Mouse (Mus musculus) left cerebral cortex, postnatal 10 days (tissue): ENCODE data around the gene Shisa3. TPM values are rescaled to one million over a fixed set of nuclear protein-coding genes. Genes with fewer than 3 reads are reported as not detected.

Experiments
- DNase-seq, 2 experiments: peaks; one replicate each; pipeline ENCODE4 v3.0.0; 2021 to 2022; ENCODE audit warnings: low spot score in 2 of 2, mixed read lengths in 1 of 2; ENCODE audit errors: extremely low spot score in 1 of 2
- intact Hi-C: fragments of 180-260 bp; cut with DNase I; formaldehyde crosslinking; loops from one replicate; pipeline ENCODE4 v1.15.1; 2025
- total RNA-seq, 2 experiments: library from RNA; stranded (reverse); gene quantifications; 2 replicates each; pipeline ENCODE4 v1.2.3; 2021

Gene Shisa3
- total RNA-seq, 2 experiments from 2014 or later: 1.4 to 1.9 TPM

DNA sequence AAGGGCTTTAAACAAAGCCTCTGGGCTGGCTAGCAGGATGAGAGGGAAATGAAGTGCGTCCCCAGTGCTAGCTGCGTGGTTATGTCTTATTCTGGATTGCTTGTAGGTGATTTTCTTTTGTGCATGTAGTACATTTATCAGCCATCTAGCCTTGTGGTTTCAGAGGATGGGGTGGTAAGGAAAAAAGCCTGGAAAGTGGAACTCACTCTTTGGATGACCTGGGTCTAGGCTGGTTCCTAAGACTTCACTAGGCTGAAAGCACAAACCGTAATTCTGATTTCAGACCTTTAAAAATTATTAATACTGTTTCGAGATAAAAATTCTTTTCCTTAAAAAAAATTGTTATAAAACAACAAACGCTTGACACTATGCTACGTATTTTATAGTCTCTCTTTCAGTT is 22.2 kb downstream of the Shisa3 start:
- no peak for DNase-seq
- intact Hi-C loops: no loop called here

DNA sequence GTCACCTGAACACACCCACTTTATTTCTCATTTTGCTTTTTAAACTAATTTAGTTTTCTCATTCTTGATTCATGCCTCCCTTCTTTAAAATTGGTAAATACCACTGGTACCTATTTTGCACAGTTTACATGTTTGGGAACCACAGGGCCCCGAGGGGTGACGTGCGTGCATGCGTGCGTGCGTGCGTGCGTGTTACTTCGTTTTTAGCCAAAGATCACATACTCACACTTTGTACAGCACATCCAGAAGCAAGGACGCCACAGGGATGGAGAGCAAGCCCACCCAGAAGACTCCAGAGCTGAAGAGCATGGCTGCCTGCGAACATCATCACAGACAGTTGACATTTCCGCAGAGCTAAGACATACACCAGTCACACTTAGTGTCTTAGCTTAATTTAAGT is 23.6 kb downstream of the Shisa3 start:
- DNase-seq: no peak
- intact Hi-C loops: no loop called here

DNA sequence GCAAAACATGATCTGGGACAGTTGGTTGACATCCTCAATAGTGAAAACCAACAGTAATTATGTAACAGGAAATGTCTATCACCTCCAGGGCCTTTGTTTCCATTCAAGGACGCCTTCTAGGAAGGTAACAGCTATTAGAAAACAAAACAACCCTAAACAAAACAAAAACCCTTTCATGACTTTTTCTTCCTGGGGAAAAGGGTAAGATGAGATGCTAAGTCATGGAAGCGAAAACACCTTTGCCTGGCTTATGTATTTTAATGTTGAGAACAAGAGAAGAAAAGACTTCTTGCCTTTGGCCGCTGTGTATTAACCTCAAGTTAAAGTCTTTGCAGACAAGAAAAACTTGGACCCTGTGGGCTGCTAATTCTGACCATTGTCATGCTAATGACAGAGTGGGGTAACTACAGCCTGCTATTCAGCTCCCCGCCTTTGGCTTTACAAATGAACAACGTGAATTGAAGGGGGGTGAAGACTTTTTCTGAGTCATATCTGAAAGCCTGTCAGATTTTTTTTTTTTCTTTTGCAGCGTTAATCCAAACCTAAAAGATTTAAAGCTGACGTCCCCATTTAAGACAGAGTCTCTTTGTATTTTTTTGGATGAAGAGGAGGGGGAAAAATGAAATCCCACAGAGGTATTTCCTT is 25.6 kb downstream of the Shisa3 start:
- DNase-seq: no peak
- intact Hi-C loops: no loop called here

DNA sequence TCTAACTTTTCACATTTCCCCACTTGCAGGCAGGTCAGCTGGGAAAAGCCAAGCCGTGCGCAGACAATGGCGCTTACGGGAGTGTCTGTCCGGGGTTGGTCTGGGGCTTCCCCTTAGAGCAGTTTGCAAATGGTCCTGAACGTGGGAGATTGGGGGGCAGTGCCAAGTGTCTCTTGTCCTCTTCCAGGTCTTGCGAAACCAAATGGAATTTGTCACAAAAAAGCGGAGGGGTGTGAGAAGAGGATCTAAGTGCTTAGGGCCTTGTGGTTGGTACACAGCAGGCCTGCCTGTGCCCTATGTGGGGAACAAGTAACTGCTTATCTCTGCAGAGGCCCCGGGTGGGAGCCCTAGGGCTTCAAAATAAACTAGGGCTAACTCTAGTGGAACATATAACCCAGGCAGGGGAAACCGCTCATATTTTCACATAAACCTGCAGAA is 26.2 kb downstream of the Shisa3 start:
- DNase-seq: no peak
- intact Hi-C loops: no loop called here

DNA sequence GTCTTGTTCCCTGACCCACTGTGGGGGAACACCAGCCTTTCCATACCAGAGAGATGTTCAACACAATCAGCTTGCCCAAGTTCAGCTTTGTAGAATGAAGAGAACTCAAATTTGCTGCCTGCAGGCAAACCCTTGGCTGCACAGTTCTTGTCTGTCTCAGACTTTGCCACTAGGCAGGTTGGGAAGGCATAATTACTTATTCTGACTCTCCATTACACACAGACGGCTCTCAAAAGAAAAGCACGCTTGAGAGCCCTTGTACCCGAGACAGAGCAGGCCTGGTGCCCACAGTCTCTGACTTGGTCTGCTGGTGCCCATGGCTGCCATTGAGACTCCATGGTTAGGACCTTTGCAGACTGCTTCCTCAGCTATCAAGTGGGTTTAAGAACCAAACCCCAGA is 26.7 kb downstream of the Shisa3 start:
- intact Hi-C loops: no loop called here
- no peak for DNase-seq

DNA sequence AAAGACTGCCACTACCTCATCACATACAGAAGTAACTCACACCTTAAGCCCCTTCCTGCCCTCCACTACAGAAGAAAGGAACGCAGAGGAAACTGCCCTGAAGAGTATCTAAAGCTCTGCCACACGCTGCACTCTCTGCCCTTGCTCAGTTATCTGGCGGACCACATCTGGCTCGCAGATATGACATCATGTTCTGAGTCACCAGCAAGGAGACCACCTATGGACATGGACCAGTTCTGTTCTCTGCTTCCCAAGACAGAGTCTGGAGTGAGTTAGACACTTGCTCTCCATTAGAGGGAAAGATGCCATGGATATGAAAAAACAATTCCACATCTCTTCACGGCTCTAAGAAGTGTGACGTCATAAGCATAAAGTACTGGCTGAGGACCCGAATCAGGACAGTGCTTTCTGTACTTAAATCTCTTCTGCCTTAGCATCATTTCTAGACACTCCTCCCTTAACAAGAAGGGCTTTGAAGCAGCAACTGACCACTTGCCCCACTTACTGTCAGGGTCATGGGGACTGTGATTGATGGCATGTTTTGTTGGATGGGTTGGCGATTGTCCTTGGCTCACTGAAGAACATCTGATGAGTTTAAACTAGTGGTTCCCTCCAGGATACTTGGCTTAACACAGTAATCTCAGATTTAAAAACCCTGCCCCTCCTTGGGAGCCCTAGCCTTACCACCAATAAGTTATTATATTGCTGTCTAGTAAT is 33.1 kb downstream of the Shisa3 start:
- DNase-seq: no peak
- intact Hi-C loops: loop anchor here (10.0 kb wide), 1 partner anchor 84 kb away; no protein-coding TSS in a partner anchor

DNA sequence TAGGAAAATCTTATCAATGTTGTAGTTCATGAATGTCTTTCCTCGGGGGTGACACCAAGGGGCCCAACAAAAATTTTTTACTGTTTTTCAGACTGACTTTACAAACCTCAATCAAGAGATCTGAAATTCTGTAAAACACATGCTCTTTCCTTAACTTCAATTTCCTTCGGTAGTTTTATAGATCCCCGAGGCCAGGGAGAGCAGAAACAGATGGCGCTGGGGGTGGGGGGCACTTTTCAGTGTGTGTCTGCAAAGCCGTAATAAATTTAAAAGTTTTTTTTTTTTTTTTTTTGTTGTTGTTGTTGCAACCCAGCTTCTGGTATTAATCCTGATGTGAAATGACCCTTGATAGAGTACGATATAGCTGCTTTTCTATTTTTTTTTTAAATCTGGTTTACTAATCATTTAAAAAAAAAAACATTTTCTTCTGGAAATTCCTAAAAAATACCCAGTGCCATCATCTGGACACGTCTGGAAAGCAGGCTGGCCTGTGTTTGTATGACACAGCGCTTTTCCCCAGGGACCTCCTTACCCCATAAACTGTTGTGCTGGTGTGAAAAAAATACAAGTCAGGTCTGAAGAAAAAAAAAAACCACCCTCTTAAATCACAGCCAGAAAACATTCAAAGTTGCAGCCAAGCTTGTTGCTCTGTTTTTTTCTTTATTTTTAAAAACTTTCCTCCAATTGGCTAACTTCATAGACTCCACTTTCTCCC is 33.9 kb downstream of the Shisa3 start:
- no peak for DNase-seq
- intact Hi-C loops: loop anchor here (10.0 kb wide), 1 partner anchor 83 kb away; no protein-coding TSS in a partner anchor

DNA sequence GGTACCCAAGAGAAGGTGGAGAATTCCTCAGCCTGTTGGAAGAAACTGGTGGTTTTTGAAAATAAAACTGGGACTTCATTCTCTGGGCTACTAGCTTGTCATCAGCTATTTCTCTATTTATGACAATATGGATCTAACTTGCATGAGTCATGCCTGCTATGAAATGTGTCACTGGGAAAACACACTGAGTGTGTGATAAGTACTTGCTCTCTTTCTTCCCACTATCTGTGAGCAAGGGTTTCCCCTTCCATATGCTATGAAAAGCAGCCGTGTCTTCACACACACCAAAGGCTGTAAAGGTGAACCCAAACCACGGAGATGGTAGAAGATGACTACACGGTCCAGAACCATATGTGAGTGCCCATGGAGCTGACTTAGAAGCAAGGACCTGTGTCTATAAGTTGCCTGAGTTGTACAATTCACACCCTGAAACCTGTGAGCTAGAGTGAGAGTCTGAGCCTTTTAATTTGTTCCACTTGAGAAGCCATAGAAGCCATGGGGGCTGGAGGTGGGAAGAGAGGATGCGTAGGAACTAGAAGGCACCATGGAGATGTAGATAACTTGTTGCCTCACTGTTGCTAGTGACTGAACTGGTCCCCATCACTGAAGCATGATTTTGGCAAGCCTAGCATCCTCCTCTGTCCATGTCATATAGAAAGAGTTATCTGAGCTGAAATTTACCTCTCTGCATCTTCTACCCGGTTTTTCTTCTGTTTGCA is 36.0 kb downstream of the Shisa3 start:
- intact Hi-C loops: loop anchor here (10.0 kb wide), 1 partner anchor 81 kb away; no protein-coding TSS in a partner anchor
- no peak for DNase-seq

DNA sequence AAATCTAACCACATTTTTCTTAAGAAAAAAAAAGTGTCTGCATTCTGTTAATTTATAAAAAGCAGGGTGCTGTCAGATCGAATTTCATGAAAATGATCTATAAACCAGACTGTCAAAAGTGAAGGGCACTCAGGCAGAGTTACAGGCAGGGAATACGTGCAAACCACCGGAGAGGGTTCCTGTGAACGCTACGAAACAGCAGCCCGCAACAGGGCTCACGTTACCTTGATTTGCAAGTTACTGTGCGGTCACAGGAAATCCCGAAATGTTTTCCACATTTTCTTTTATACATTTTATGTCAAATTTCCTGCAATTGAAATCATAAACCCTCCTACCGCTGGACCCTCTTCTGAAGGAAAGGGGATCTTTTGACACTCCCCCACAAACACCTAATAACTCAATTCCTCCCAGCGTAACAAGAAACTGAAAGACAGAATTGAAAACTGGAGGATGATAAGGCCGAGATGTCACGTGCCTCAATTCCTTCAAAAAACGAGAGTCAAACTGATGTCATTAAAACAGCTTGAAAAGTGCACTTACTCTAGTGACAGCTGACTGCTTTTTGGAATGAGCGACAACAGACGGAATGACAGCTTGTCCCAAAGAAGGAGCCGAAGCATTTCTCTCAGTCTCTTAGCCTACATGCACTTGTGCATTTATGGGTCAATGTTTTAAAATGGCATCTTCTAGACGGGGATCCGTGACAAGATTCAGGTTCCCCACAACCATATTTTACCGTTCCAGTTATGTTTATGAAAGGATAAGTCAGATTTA is 39.3 kb downstream of the Shisa3 start:
- DNase-seq: no peak
- intact Hi-C loops: loop anchor here (10.0 kb wide), 1 partner anchor 78 kb away; no protein-coding TSS in a partner anchor

DNA sequence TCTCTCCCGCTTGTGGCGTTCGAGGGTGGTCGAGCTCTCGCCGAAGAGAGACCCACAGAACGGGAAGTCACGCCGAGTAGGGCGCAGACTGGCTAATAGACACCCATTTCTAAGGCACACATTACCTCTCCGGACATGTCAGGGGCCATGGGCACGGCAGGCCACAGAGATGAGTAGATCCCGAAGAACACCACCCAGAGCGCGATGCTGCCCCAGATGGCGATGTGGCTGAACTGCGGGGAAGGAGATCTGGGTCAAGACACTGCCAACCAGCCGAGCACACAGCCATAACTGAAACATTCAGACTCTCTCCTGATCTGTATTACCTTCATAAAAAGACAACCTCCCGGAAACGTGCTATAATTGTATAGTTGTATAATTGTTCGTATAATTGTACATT is 39.9 kb downstream of the Shisa3 start:
- intact Hi-C loops: loop anchor here (10.0 kb wide), 1 partner anchor 77 kb away; no protein-coding TSS in a partner anchor
- DNase-seq: no peak

DNA sequence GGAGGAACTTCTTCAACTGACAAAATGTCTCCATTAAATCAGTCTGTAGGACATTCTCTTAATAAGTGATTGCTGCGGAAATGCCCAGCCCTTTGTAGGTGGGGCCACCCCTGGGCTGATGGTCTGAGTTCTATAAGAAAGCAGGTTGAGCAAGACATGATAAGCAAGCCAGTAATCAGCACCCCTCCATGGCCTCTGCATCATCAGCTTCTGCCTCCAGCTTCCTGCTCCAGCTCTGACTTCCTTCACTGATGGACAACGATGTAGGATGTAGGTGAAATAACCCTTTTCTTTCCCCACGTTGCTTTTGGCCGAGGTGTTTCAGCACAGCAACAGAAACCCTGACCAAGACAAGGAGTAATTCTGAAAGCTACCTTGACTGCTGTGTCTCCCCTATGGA is 41.5 kb downstream of the Shisa3 start:
- intact Hi-C loops: loop anchor here (10.0 kb wide), 1 partner anchor 76 kb away; no protein-coding TSS in a partner anchor
- DNase-seq: no peak

DNA sequence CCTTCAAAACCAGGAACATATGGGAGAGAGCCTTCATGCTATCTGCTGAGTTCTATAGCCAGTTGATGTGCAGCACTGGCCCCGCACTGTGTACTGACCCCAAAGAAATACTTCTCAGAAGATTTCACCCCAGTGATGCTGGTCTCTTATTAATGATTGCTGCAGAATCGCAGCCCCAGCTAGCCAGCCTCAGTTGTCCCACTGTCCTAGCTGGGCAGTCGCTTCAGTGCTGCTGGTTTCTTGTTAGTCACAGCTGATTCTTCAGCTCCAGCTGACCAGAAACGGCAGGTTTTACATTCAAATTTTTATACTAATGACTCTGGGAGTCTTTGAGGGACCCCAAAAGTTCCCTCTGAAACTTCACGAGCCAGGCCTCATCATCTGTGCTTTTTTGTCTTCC is 42.3 kb downstream of the Shisa3 start:
- DNase-seq: no peak

DNA sequence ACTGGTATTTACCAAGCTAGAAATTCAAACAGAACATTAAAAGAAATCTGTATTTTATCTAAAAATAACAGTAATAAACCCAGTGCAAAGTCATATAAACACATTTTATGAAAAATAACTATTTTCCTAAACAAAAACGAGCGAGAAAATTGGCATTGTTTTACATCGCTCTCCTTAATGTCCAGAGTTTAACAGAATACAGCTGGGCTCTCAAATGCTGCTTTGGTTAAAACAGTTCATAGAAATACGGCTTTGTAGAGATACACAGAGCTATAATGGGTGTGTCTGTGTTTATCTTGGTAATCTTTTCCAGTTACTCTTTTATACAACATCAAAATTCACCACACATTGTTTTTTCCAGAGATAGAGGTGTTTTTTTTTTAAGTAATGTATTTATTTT is 44.8 kb downstream of the Shisa3 start:
- intact Hi-C loops: no loop called here
- DNase-seq: no peak

More for the DNA sequence above, 42.3 kb downstream of the Shisa3 start:
- intact Hi-C loops: no loop called here

DNA sequence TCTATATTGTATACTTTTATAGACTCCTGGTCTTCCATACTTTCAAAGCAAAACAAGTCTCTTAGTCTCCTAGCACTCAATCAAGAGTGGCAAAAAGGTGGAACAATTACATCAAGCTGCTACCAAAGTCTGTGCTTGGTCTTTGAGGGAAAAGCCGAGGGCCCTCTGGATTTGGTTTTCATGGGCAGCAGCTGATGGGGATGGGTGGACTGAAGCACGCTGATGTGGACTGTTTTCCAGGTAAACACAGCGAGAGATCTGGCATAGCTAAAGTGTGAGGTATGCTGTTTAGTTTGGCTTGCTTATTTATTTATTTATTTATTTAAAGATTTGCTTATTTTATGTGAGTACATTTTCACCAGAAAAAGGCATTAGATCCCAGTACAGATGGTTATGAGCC is 45.9 kb downstream of the Shisa3 start:
- intact Hi-C loops: no loop called here
- DNase-seq: no peak

DNA sequence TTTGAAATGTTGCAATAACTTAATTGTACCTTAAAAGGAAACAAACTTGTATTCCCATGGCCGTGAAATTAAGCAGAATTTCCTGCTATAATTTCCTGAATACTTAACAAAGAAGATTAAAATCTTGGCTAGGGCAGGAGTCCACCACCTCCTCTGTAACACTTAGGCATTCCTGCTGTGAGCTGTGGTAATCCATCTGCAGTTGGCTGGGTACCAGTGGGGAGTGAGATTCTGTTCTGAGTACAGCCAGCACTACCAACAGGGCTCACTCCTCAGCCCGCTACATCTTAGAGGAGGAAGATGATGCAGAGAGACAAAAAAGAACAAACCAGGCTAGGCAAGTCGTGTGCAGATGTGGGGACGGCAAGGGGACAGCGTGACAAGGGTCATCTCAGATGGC is 46.9 kb downstream of the Shisa3 start:
- no peak for DNase-seq
- intact Hi-C loops: no loop called here

DNA sequence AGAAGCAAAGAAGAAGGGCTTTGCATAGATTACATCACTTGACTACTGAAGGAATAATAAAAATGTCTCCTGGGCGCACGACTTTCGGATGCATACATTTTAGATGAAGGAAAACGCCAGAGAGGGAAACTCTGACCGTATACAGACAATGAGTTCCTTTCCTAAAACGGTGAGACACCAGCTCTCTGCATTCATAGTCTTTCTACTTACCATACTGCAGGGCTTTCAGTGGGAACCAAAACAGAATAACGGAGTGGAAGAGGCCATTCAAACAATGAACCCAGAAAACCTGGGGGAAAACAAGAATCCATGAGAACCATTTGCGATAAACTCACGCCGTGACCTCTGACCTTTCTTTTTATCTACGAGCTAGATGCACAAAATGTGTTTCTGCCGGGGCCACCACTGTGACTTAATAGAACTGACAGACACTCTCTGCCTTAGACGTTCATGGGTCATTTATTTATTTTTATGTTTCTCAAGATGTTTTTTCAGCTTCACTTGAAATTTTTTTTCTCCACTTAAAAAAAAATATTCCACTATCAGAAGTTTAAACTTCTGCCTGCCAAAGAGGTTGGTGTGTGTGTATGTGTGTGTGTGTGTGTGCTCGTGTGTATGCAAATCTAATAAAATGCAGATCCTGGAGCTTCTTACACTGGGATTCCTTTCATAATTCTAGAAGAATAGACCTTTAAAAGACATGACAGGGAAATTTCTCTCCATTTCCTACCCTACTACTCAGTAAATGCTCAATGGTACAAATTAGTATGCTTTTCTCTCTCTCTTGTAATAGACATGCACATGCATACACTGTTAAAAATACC is 48.2 kb downstream of the Shisa3 start:
- intact Hi-C loops: no loop called here

DNA sequence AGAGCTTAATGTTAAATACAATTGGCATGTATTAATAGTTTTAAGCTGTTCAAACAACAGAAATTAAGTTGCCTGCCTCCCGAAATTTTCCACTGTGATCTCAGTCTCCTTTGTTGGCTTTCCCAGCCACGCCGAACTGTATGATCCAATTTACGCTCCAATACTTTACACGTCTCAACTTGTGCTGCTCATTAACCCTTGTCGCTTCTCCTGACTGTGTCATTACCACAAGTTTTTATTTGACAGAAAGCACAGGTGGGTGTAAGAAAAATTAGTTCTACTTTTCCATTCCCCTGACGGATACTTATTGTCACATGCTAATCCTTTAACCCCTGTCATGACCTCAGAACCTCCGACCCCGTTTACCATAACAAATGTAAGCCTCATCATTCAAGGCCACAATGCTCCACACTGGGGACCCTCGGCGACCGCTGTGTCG is 49.2 kb downstream of the Shisa3 start:
- no peak for DNase-seq
- intact Hi-C loops: no loop called here

More for the DNA sequence above, 48.2 kb downstream of the Shisa3 start:
- DNase-seq: no peak
